In genomic region chr6:136345034-136345433, GRCm38 (mm10) we compare ENCODE assay signal across 28 mouse cellular contexts. TPM values are rescaled to one million over a fixed set of nuclear protein-coding genes. Genes with fewer than 3 reads are reported as not detected.
"Had no signal": no experiment of that assay in that cellular context is flagged by ENCODE, and none has a peak within 500 bp of the region (broad histone marks: within the 10 kb centered on the region; RNA-seq: fewer than 3 reads in every experiment).

No protein-coding gene starts in this region.

- H3K4me3 ChIP-seq: kidney, embryonic 15.5 days; limb, embryonic 12.5 days; limb, embryonic 15.5 days had no signal

- H3K27ac ChIP-seq: kidney, embryonic 15.5 days; limb, embryonic 12.5 days; limb, embryonic 15.5 days; liver, embryonic 14.5 days; macrophage had no signal

- H3K4me2 ChIP-seq: kidney, embryonic 15.5 days; limb, embryonic 12.5 days; limb, embryonic 15.5 days; liver, embryonic 11.5 days; lung, embryonic 14.5 days; midbrain, embryonic 11.5 days had no signal

- H3K4me1 ChIP-seq: limb, embryonic 12.5 days; limb, embryonic 15.5 days had no signal

- H3K9me3 ChIP-seq: kidney, embryonic 15.5 days; limb, embryonic 12.5 days; limb, embryonic 15.5 days had no signal

- H3K27me3 ChIP-seq: kidney, embryonic 15.5 days; limb, embryonic 12.5 days had no signal

- H3K9ac ChIP-seq: kidney, embryonic 15.5 days; limb, embryonic 12.5 days; limb, embryonic 15.5 days; liver, embryonic 14.5 days; liver, postnatal 0 days; lung, embryonic 14.5 days had no signal

- ATAC-seq: liver, postnatal 0 days; lung, postnatal 0 days had no signal

- DNase-seq: kidney, adult 8-10 months; kidney, postnatal 10 days; kidney, postnatal 36 days; left cerebral cortex, postnatal 4 days; liver, postnatal 0 days; lung, embryonic 14.5 days; midbrain, embryonic 14.5 days; thymus, adult 18-20 months; thymus, postnatal 36 days had no signal

- H3K36me3 ChIP-seq: kidney, embryonic 15.5 days; limb, embryonic 12.5 days; limb, embryonic 15.5 days had no signal

RNA-seq across cellular contexts. Expression of gene Gm8994, which starts 17.7 kb away (rescaled TPM):
- total RNA-seq: layer of hippocampus, postnatal 25 days; left cerebral cortex, adult 8-10 months; left cerebral cortex, postnatal 14 days; left cerebral cortex, postnatal 4 days; megakaryocyte-erythroid progenitor cell, adult 5-6 weeks had no signal
- polyA plus RNA-seq: kidney, embryonic 15.5 days; limb, embryonic 12.5 days; limb, embryonic 15.5 days; liver, embryonic 11.5 days; liver, postnatal 0 days; lung, embryonic 14.5 days; lung, postnatal 0 days; macrophage; midbrain, embryonic 11.5 days; midbrain, embryonic 14.5 days; midbrain, postnatal 0 days; neural tube, embryonic 11.5 days; neural tube, embryonic 14.5 days; small intestine, adult 2 months; spleen, adult 2 months; stomach, embryonic 16.5 days; testis, adult 2 months had no signal
